Mouse (Mus musculus): ENCODE data around the gene Irf4.

The Irf4 gene

GRCm38 (mm10) chr13:30801886-30802285, 52.9 kb downstream of the Irf4 start:
- DNase-seq (ENCODE audit: low read depth, low spot score), result no peak

GRCm38 (mm10) chr13:30802336-30802955, 53.4 kb downstream of the Irf4 start:
- no peak for DNase-seq (ENCODE audit: low read depth, low spot score)

- DNase-seq (ENCODE audit: low read depth, low spot score), result no peak
Measured at GRCm38 (mm10) chr13:30809240-30809639, 60.2 kb downstream of the Irf4 start.

GRCm38 (mm10) chr13:30813464-30813863, 64.4 kb downstream of the Irf4 start:
- DNase-seq (ENCODE audit: low read depth, low spot score), result no peak

- DNase-seq (ENCODE audit: low read depth, low spot score), result no peak
Measured at GRCm38 (mm10) chr13:30814256-30814655, 65.2 kb downstream of the Irf4 start.

All from brain, embryonic 18.5 days (tissue).